ENCODE assay signal across 17 mouse cellular contexts in genomic region chr5:67794129-67794800, GRCm38 (mm10). TPM values are rescaled to one million over a fixed set of nuclear protein-coding genes. Genes with fewer than 3 reads are reported as not detected.
DNase-seq lines count a peak whose midpoint lies in the region; ATAC-seq and TF ChIP-seq lines count a peak whose summit lies in the region.
"Had no signal": no experiment of that assay in that cellular context is flagged by ENCODE, and none has a peak within 500 bp of the region (broad histone marks: within the 10 kb centered on the region; RNA-seq: fewer than 3 reads in every experiment).

No protein-coding gene starts in this region.

- H3K9me3 ChIP-seq in forebrain, postnatal 0 days (ENCODE audit: low read length), result no peaks in the 10 kb centered on the region
- no peaks in the 10 kb centered on the region for H3K9me3 ChIP-seq in forebrain, embryonic 13.5 days (replicated peaks)
- no peaks in the 10 kb centered on the region for H3K9me3 ChIP-seq in heart, embryonic 16.5 days (replicated peaks; ENCODE audit: control insufficient read depth, low read length)
- no peaks in the 10 kb centered on the region for H3K9me3 ChIP-seq in forebrain, embryonic 16.5 days (ENCODE audit: control insufficient read depth, low read length)
- H3K9me3 ChIP-seq: embryonic facial prominence, embryonic 13.5 days; forebrain, embryonic 12.5 days; liver, embryonic 15.5 days; midbrain, embryonic 13.5 days had no signal

- H3K36me3 ChIP-seq in forebrain, postnatal 0 days (ENCODE audit: insufficient read depth), result no peaks in the 10 kb centered on the region
- H3K36me3 ChIP-seq in forebrain, embryonic 13.5 days (ENCODE audit: poor library complexity, severe bottlenecking), result no peaks in the 10 kb centered on the region
- no peaks in the 10 kb centered on the region for H3K36me3 ChIP-seq in heart, embryonic 16.5 days (ENCODE audit: control insufficient read depth, insufficient read depth)
- H3K36me3 ChIP-seq in forebrain, embryonic 16.5 days (ENCODE audit: control insufficient read depth, insufficient read depth), result no peaks in the 10 kb centered on the region
- H3K36me3 ChIP-seq: embryonic facial prominence, embryonic 13.5 days; forebrain, embryonic 12.5 days; midbrain, embryonic 13.5 days had no signal

- H3K4me2 ChIP-seq in forebrain, postnatal 0 days (ENCODE audit: low read depth), result no peak overlapping the region
- H3K4me2 ChIP-seq in forebrain, embryonic 13.5 days, result no peak overlapping the region
- H3K4me2 ChIP-seq in heart, embryonic 16.5 days (ENCODE audit: low read depth, low read length), result no peak overlapping the region
- no peak overlapping the region for H3K4me2 ChIP-seq in forebrain, embryonic 16.5 days (ENCODE audit: low read length)
- H3K4me2 ChIP-seq: embryonic facial prominence, embryonic 13.5 days; forebrain, embryonic 12.5 days; liver, embryonic 15.5 days; midbrain, embryonic 13.5 days had no signal

- intact Hi-C loops in heart, postnatal 36 days (cut with DNase I), result no loop called here

- no peaks in the 10 kb centered on the region for H3K27me3 ChIP-seq in forebrain, postnatal 0 days (ENCODE audit: insufficient read depth, low read length)
- H3K27me3 ChIP-seq in forebrain, embryonic 13.5 days, result no peaks in the 10 kb centered on the region
- H3K27me3 ChIP-seq in heart, embryonic 16.5 days (ENCODE audit: control insufficient read depth, insufficient read depth, low read length), result no peaks in the 10 kb centered on the region
- H3K27me3 ChIP-seq in forebrain, embryonic 16.5 days (replicated peaks; ENCODE audit: control insufficient read depth, insufficient read depth, low read length), result no peaks in the 10 kb centered on the region
- H3K27me3 ChIP-seq: embryonic facial prominence, embryonic 13.5 days; forebrain, embryonic 12.5 days; liver, embryonic 15.5 days; midbrain, embryonic 13.5 days had no signal

- H3K4me1 ChIP-seq in forebrain, postnatal 0 days (ENCODE audit: insufficient read depth), result no peaks in the 10 kb centered on the region; the same call in 1 of the 2 replicates
- H3K4me1 ChIP-seq in forebrain, embryonic 13.5 days, result peaks cover 16% of the 10 kb centered on the region
- peaks cover 20% of the 10 kb centered on the region for H3K4me1 ChIP-seq in heart, embryonic 16.5 days (ENCODE audit: control insufficient read depth, insufficient read depth, low read length)
- H3K4me1 ChIP-seq in forebrain, embryonic 16.5 days (replicated peaks; ENCODE audit: control insufficient read depth, insufficient read depth, low read length), result peaks cover 10% of the 10 kb centered on the region; the same call in 1 of the 2 replicates
- H3K4me1 ChIP-seq: embryonic facial prominence, embryonic 13.5 days had no signal

- ATAC-seq in forebrain, postnatal 0 days, result peak; percentile 71
- ATAC-seq in forebrain, embryonic 13.5 days, result no peak
- peak; percentile 60 for ATAC-seq in heart, embryonic 16.5 days (replicated peaks; ENCODE audit: extremely low read depth, insufficient read depth, low FRiP score)
- ATAC-seq in forebrain, embryonic 16.5 days, result no peak
- ATAC-seq: midbrain, embryonic 13.5 days had no signal

- no peak overlapping the region for H3K4me3 ChIP-seq in forebrain, postnatal 0 days (ENCODE audit: low read depth, low read length)
- no peak overlapping the region for H3K4me3 ChIP-seq in forebrain, embryonic 13.5 days
- H3K4me3 ChIP-seq in heart, embryonic 16.5 days (ENCODE audit: low read length), result no peak overlapping the region
- H3K4me3 ChIP-seq in forebrain, embryonic 16.5 days (replicated peaks; ENCODE audit: low read length), result no peak overlapping the region
- H3K4me3 ChIP-seq: embryonic facial prominence, embryonic 13.5 days; forebrain, embryonic 12.5 days; liver, embryonic 15.5 days; midbrain, embryonic 13.5 days had no signal

- TF ChIP-seq CTCF in forebrain, postnatal 0 days (IDR thresholded peaks at IDR 0.05; ENCODE audit: low read depth), result no peak

- peak; percentile 37 for DNase-seq in forebrain, postnatal 0 days
- DNase-seq in heart, adult 9 months (ENCODE audit: low spot score in 2 of 2), result peak; percentile 43 to 49
- DNase-seq in heart, postnatal 36 days, result no peak
- peak; percentile 17 for DNase-seq in 416B (ENCODE audit: low read depth)
- DNase-seq in urinary bladder, postnatal 14 days (ENCODE audit: low spot score), result no peak
- DNase-seq: adrenal gland, adult 8-10 months; cerebellum, postnatal 25 days; kidney, adult 9 months; lung, postnatal 36 days had no signal

- 61% methylated on average over 10 of the region's 10 CpGs for WGBS in forebrain, postnatal 0 days
- 79% methylated on average over 10 of the region's 10 CpGs for WGBS in forebrain, embryonic 13.5 days
- 43% methylated on average over 10 of the region's 10 CpGs for WGBS in heart, embryonic 16.5 days
- WGBS in forebrain, embryonic 16.5 days, result 73% methylated on average over 10 of the region's 10 CpGs

- no peak overlapping the region for H3K9ac ChIP-seq in forebrain, postnatal 0 days
- H3K9ac ChIP-seq in forebrain, embryonic 13.5 days, result no peak overlapping the region
- H3K9ac ChIP-seq in heart, embryonic 16.5 days (ENCODE audit: low read length), result no peak overlapping the region
- no peak overlapping the region for H3K9ac ChIP-seq in forebrain, embryonic 16.5 days (replicated peaks; ENCODE audit: low read depth, low read length)
- H3K9ac ChIP-seq: embryonic facial prominence, embryonic 13.5 days; forebrain, embryonic 12.5 days; liver, embryonic 15.5 days; midbrain, embryonic 13.5 days had no signal

- H3K27ac ChIP-seq in forebrain, postnatal 0 days (ENCODE audit: low read depth, low read length), result no peak overlapping the region
- H3K27ac ChIP-seq in forebrain, embryonic 13.5 days, result no peak overlapping the region
- H3K27ac ChIP-seq in heart, embryonic 16.5 days (ENCODE audit: low read length), result no peak overlapping the region
- no peak overlapping the region for H3K27ac ChIP-seq in forebrain, embryonic 16.5 days (ENCODE audit: low read length)
- H3K27ac ChIP-seq: embryonic facial prominence, embryonic 13.5 days; forebrain, embryonic 12.5 days; liver, embryonic 15.5 days; midbrain, embryonic 13.5 days; stomach, postnatal 0 days had no signal

RNA-seq across cellular contexts. Expression of gene Atp8a1, which starts 53.0 kb away (rescaled TPM):
- total RNA-seq in forebrain, postnatal 0 days (2014; rRNA removed), result 75.7 and 83.8 TPM in 2 replicates
- 25.7 and 30.9 TPM in 2 replicates for polyA plus RNA-seq in forebrain, postnatal 0 days (2015; fragmentation: Nextera tagmentation; extraction: Ambion mirVana)
- polyA plus RNA-seq in forebrain, embryonic 13.5 days (2015; fragmentation: Nextera tagmentation; extraction: Ambion mirVana), result 18.0 and 22.6 TPM in 2 replicates
- total RNA-seq in heart, postnatal 36 days (2021), result 10 to 100 TPM; 24.5 to 24.7 TPM
- 10.5 and 13.0 TPM in 2 replicates for polyA plus RNA-seq in heart, embryonic 16.5 days (2015; fragmentation: Nextera tagmentation; extraction: Ambion mirVana)
- 41.5 and 43.7 TPM in 2 replicates for polyA plus RNA-seq in forebrain, embryonic 16.5 days (2015; fragmentation: Nextera tagmentation; extraction: Ambion mirVana)

Comparison
In these comparisons a context has a peak if more than half of its experiments do, and no peak if none do; other contexts are left out.
1. ATAC-seq: peak in forebrain, postnatal 0 days (single experiment) and heart, embryonic 16.5 days (single experiment); none in forebrain, embryonic 13.5 days (single experiment) and forebrain, embryonic 16.5 days (single experiment).
2. DNase-seq: peak in forebrain, postnatal 0 days (single experiment), heart, adult 9 months (2 of 2) and 416B (single experiment); none in heart, postnatal 36 days (0 of 2) and urinary bladder, postnatal 14 days (single experiment).